Mouse (Mus musculus): ENCODE results near the gene Xpr1. TPM values are rescaled to one million over a fixed set of nuclear protein-coding genes. Genes with fewer than 3 reads are reported as not detected.
A peak's percentile ranks its signal among the peaks of the same experiment; 100 is the strongest.

Gene Xpr1
- polyA plus RNA-seq (2015; fragmentation: Nextera tagmentation; extraction: Ambion mirVana) = 66.0 and 72.7 TPM in 2 replicates

GRCm38 (mm10) chr1:155416701-155417677, at the start of gene Xpr1:
TSS of gene Xpr1 (minus strand) at chr1:155417415.
- Histone ChIP-seq H3K9ac (peak within 1 kb of the TSS; percentile 89), H3K9me3 (no peaks in the 10 kb centered on the region), H3K4me1 (peaks cover 12% of the 10 kb centered on the region; the same call in 1 of the 2 replicates), H3K4me3 (peak within 1 kb of the TSS; percentile 61), H3K4me2 (peak within 1 kb of the TSS; percentile 48), H3K27me3 (replicated peaks) (no peaks in the 10 kb centered on the region), H3K27ac (peak within 1 kb of the TSS; percentile 89), H3K36me3 (replicated peaks) (no peaks in the 10 kb centered on the region)
- under 1% methylated on average over 72 of the region's 82 CpGs for WGBS
- peak; percentile 93 for ATAC-seq (replicated peaks)

GRCm38 (mm10) chr1:155463442-155463841, 46.2 kb upstream of the Xpr1 start:
- Histone ChIP-seq H3K9ac (no peak overlapping the region), H3K4me1 (no peaks in the 10 kb centered on the region), H3K27ac (no peak overlapping the region), H3K9me3 (no peaks in the 10 kb centered on the region), H3K4me2 (no peak overlapping the region), H3K27me3 (replicated peaks) (no peaks in the 10 kb centered on the region), H3K4me3 (no peak overlapping the region), H3K36me3 (replicated peaks) (no peaks in the 10 kb centered on the region)
- WGBS = 46% methylated on average over 10 of the region's 10 CpGs
- no peak for ATAC-seq (replicated peaks)

- Histone ChIP-seq H3K4me3 (no peak overlapping the region), H3K36me3 (replicated peaks) (no peaks in the 10 kb centered on the region), H3K9ac (no peak overlapping the region), H3K4me2 (no peak overlapping the region), H3K27me3 (replicated peaks) (no peaks in the 10 kb centered on the region), H3K27ac (no peak overlapping the region), H3K9me3 (no peaks in the 10 kb centered on the region), H3K4me1 (no peaks in the 10 kb centered on the region)
- ATAC-seq (replicated peaks) = no peak
- 72% methylated on average over 5 of the region's 5 CpGs for WGBS
These were observed 45.4 kb upstream of the Xpr1 start for GRCm38 (mm10) chr1:155462582-155462981.

- no peaks in the 10 kb centered on the region for H3K27me3 ChIP-seq (replicated peaks)
- no peak overlapping the region for H3K4me3 ChIP-seq
- no peaks in the 10 kb centered on the region for H3K9me3 ChIP-seq
- no peaks in the 10 kb centered on the region for H3K36me3 ChIP-seq (replicated peaks)
- no peak overlapping the region for H3K4me2 ChIP-seq
- ATAC-seq (replicated peaks) = no peak
- H3K9ac ChIP-seq = no peak overlapping the region
- H3K27ac ChIP-seq = no peak overlapping the region
- no peaks in the 10 kb centered on the region for H3K4me1 ChIP-seq
- WGBS = 84% methylated on average over 7 of the region's 7 CpGs
These were observed 40.3 kb upstream of the Xpr1 start for GRCm38 (mm10) chr1:155457532-155457931.

- 86% methylated on average over 8 of the region's 8 CpGs for WGBS
These were observed 36.0 kb upstream of the Xpr1 start for GRCm38 (mm10) chr1:155453180-155453579.

GRCm38 (mm10) chr1:155448932-155449331, 31.7 kb upstream of the Xpr1 start:
- Histone ChIP-seq H3K4me3 (no peak overlapping the region), H3K27me3 (replicated peaks) (no peaks in the 10 kb centered on the region), H3K36me3 (replicated peaks) (no peaks in the 10 kb centered on the region), H3K4me1 (peaks cover 13% of the 10 kb centered on the region), H3K4me2 (no peak overlapping the region), H3K9me3 (no peaks in the 10 kb centered on the region), H3K27ac (peak overlapping the region; percentile 55; the same call in 1 of the 2 replicates), H3K9ac (no peak overlapping the region)
- WGBS = 64% methylated on average over 2 of the region's 2 CpGs
- no peak; the same call in 1 of the 2 replicates for ATAC-seq (replicated peaks)

More at GRCm38 (mm10) chr1:155453180-155453579, 36.0 kb upstream of the Xpr1 start:
- ATAC-seq (replicated peaks) = no peak
- Histone ChIP-seq H3K4me1 (peaks cover 13% of the 10 kb centered on the region), H3K4me2 (no peak overlapping the region), H3K27me3 (replicated peaks) (no peaks in the 10 kb centered on the region), H3K27ac (no peak overlapping the region), H3K36me3 (replicated peaks) (no peaks in the 10 kb centered on the region), H3K9ac (no peak overlapping the region), H3K9me3 (no peaks in the 10 kb centered on the region), H3K4me3 (no peak overlapping the region)

- H3K9ac ChIP-seq = no peak overlapping the region
- ATAC-seq (replicated peaks) = no peak
- no peak overlapping the region for H3K4me3 ChIP-seq
- H3K27ac ChIP-seq = no peak overlapping the region
- no peaks in the 10 kb centered on the region for H3K27me3 ChIP-seq (replicated peaks)
- H3K36me3 ChIP-seq (replicated peaks) = no peaks in the 10 kb centered on the region
- H3K4me1 ChIP-seq = peaks cover 22% of the 10 kb centered on the region
- no peaks in the 10 kb centered on the region for H3K9me3 ChIP-seq
- H3K4me2 ChIP-seq = no peak overlapping the region
- 71% methylated on average over 6 of the region's 6 CpGs for WGBS
These were observed 30.1 kb upstream of the Xpr1 start for GRCm38 (mm10) chr1:155447277-155447676.

GRCm38 (mm10) chr1:155443115-155443514, 25.9 kb upstream of the Xpr1 start:
- Histone ChIP-seq H3K9me3 (no peaks in the 10 kb centered on the region), H3K4me2 (no peak overlapping the region), H3K27ac (peak overlapping the region; percentile 70), H3K4me3 (no peak overlapping the region), H3K27me3 (replicated peaks) (no peaks in the 10 kb centered on the region), H3K9ac (no peak overlapping the region), H3K36me3 (replicated peaks) (no peaks in the 10 kb centered on the region), H3K4me1 (peaks cover 20% of the 10 kb centered on the region)
- 0 out of 2 replicates have a peak, but pooled peaks have one; percentile 43 for ATAC-seq (replicated peaks)
- WGBS = 54% methylated on average over 4 of the region's 4 CpGs

GRCm38 (mm10) chr1:155442521-155443001, 25.3 kb upstream of the Xpr1 start:
- no peak overlapping the region for H3K9ac ChIP-seq
- H3K27me3 ChIP-seq (replicated peaks) = no peaks in the 10 kb centered on the region
- H3K4me2 ChIP-seq = no peak overlapping the region
- ATAC-seq (replicated peaks) = peak; percentile 79
- peak overlapping the region; percentile 70 for H3K27ac ChIP-seq
- H3K36me3 ChIP-seq (replicated peaks) = no peaks in the 10 kb centered on the region
- H3K9me3 ChIP-seq = no peaks in the 10 kb centered on the region
- H3K4me1 ChIP-seq = peaks cover 20% of the 10 kb centered on the region
- no peak overlapping the region for H3K4me3 ChIP-seq
- WGBS = 49% methylated on average over 13 of the region's 13 CpGs

GRCm38 (mm10) chr1:155439551-155439950, 22.3 kb upstream of the Xpr1 start:
- Histone ChIP-seq H3K9me3 (no peaks in the 10 kb centered on the region), H3K27ac (0 out of 2 replicates have a peak overlapping the region, but pooled peaks have one; percentile 15), H3K27me3 (replicated peaks) (no peaks in the 10 kb centered on the region), H3K4me2 (no peak overlapping the region), H3K9ac (no peak overlapping the region), H3K4me3 (no peak overlapping the region), H3K4me1 (peaks cover 20% of the 10 kb centered on the region), H3K36me3 (replicated peaks) (no peaks in the 10 kb centered on the region)
- no peak for ATAC-seq (replicated peaks)
- 30% methylated on average over 7 of the region's 7 CpGs for WGBS

GRCm38 (mm10) chr1:155438525-155438924, 21.3 kb upstream of the Xpr1 start:
- no peak overlapping the region for H3K4me2 ChIP-seq
- WGBS = 63% methylated on average over 3 of the region's 3 CpGs

GRCm38 (mm10) chr1:155429304-155429703, 12.1 kb upstream of the Xpr1 start:
- WGBS = 69% methylated on average over 7 of the region's 7 CpGs
- Histone ChIP-seq H3K4me3 (no peak overlapping the region), H3K9me3 (no peaks in the 10 kb centered on the region), H3K4me2 (no peak overlapping the region), H3K36me3 (replicated peaks) (no peaks in the 10 kb centered on the region), H3K9ac (no peak overlapping the region), H3K27ac (no peak overlapping the region), H3K27me3 (replicated peaks) (no peaks in the 10 kb centered on the region), H3K4me1 (peaks cover 7% of the 10 kb centered on the region; the same call in 1 of the 2 replicates)
- no peak for ATAC-seq (replicated peaks)

More at GRCm38 (mm10) chr1:155438525-155438924, 21.3 kb upstream of the Xpr1 start:
- H3K36me3 ChIP-seq (replicated peaks) = no peaks in the 10 kb centered on the region
- H3K4me3 ChIP-seq = no peak overlapping the region
- ATAC-seq (replicated peaks) = no peak
- peaks cover 20% of the 10 kb centered on the region for H3K4me1 ChIP-seq
- no peaks in the 10 kb centered on the region for H3K9me3 ChIP-seq
- no peaks in the 10 kb centered on the region for H3K27me3 ChIP-seq (replicated peaks)
- no peak overlapping the region for H3K9ac ChIP-seq
- no peak overlapping the region for H3K27ac ChIP-seq

All from midbrain, embryonic 15.5 days (tissue).